Mouse (Mus musculus) intestine, embryonic 16.5 days (tissue): ENCODE measurements around the gene Nup35. TPM values are rescaled to one million over a fixed set of nuclear protein-coding genes. Genes with fewer than 3 reads are reported as not detected.

Source experiments
- ATAC-seq: fragments of 200-750 bp; cut with Nextera tagmentation; 2 replicates; pipeline ENCODE4 v1.8.0; 2017; ENCODE audit warnings: moderate TSS enrichment, moderate library complexity
- H3K27ac ChIP-seq: fragments of 300-500 bp; sonication (generic); 2 replicates; pipeline ENCODE4 v1.5.1; 2014; ENCODE audit warnings: mild to moderate bottlenecking, low read length
- H3K27me3 ChIP-seq: fragments of 300-500 bp; sonication (generic); replicated peaks from 2 replicates; pipeline ENCODE4 v1.6.1; 2014; ENCODE audit warnings: low read length, control low read depth, mixed read lengths; ENCODE audit not compliant: control insufficient read depth, insufficient read depth
- H3K36me3 ChIP-seq: fragments of 300-500 bp; sonication (generic); 2 replicates; pipeline ENCODE4 v1.6.1; 2014; ENCODE audit warnings: low read length, control low read depth; ENCODE audit not compliant: control insufficient read depth, insufficient read depth
- H3K4me1 ChIP-seq: fragments of 300-500 bp; sonication (generic); 2 replicates; pipeline ENCODE4 v1.6.1; 2014; ENCODE audit warnings: low read length, control low read depth, mixed read lengths; ENCODE audit not compliant: control insufficient read depth, insufficient read depth
- H3K4me2 ChIP-seq: fragments of 300-500 bp; sonication (generic); 2 replicates; pipeline ENCODE4 v1.6.1; 2014; ENCODE audit warnings: low read depth, low read length, control low read depth
- H3K4me3 ChIP-seq: fragments of 300-500 bp; sonication (generic); 2 replicates; pipeline ENCODE4 v1.5.1; 2014; ENCODE audit warnings: mild to moderate bottlenecking, low read length
- H3K9ac ChIP-seq: fragments of 300-500 bp; sonication (generic); 2 replicates; pipeline ENCODE4 v1.6.1; 2014; ENCODE audit warnings: low read depth, low read length
- H3K9me3 ChIP-seq: fragments of 300-500 bp; sonication (generic); 2 replicates; pipeline ENCODE4 v1.6.1; 2016; ENCODE audit warnings: low read length, control low read depth; ENCODE audit not compliant: control insufficient read depth
- WGBS: fragments of 180-500 bp; shearing (Covaris S2); extraction: QIAGEN DNeasy Blood & Tissue Kit; methylation state at CpG from one replicate; pipeline ENCODE4 v1.1.7; 2014; 5-methylcytosine and 5-hydroxymethylcytosine counted together
- polyA plus RNA-seq: library from polyadenylated mRNA; unstranded; fragments of >200 nt; fragmentation: Nextera tagmentation; extraction: Ambion mirVana; gene quantifications from 2 replicates; pipeline ENCODE4 v1.2.1, GENCODE M21; 2015

Nup35 gene
- polyA plus RNA-seq = 33.3 and 38.8 TPM in 2 replicates

DNA sequence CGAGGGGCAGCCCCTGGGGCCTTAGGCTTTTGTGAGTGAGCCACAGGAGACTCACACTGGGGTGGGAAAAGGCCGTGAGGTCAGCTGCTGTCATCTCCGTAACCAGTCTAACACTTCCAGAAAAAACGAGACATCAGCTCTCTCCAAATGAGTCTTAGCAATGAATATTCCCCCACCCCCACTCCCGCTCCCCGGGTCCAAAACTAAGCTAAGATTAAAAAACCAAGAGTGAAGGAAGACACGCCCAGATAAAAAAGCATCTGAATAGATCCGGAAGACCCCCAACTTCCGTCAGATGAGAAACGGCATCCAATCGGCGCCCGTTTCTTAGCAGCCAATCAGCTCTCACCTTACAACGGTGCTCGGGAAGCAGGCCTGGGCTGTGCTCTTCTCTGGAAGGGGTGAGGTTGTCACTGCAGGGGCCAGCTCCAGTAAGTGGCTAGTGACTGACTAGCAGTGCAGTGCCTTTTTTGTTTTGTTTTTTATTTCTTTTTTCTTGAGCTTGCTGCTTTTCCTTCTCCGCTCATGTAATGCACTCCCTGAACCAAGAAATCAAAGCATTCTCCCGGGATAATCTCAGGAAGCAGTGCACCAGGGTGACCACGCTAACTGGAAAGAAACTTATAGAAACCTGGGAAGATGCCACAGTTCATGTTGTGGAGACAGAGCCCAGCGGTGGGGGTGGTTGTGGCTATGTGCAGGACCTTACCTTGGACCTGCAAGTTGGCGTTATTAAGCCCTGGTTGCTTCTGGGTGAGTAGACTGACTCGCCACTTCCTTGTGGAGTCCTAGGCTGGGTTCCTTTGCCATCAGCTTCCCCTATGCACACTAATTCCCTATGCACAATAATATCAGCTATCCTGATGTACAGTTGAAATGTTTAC is at the start of gene Nup35, which contains the start of gene Dusp19:
TSS of gene Nup35 (plus strand) at position 383 of the 884 bp plus-strand sequence.
TSS of gene Dusp19 (plus strand) at position 192 of the 884 bp plus-strand sequence.
- under 1% methylated on average over 21 of the region's 21 CpGs for WGBS
- H3K9ac ChIP-seq = peak within 1 kb of the TSS; percentile 76
- H3K4me3 ChIP-seq = peak within 1 kb of the TSS; percentile 62
- peak; percentile 100 for ATAC-seq
- no peaks in the 10 kb centered on the region for H3K9me3 ChIP-seq
- peak within 1 kb of the TSS; percentile 34; the same call in 1 of the 2 replicates for H3K27ac ChIP-seq
- peaks cover 3% of the 10 kb centered on the region; the same call in 1 of the 2 replicates for H3K4me1 ChIP-seq
- no peaks in the 10 kb centered on the region for H3K27me3 ChIP-seq
- peak within 1 kb of the TSS; percentile 72 for H3K4me2 ChIP-seq
- no peaks in the 10 kb centered on the region for H3K36me3 ChIP-seq

DNA sequence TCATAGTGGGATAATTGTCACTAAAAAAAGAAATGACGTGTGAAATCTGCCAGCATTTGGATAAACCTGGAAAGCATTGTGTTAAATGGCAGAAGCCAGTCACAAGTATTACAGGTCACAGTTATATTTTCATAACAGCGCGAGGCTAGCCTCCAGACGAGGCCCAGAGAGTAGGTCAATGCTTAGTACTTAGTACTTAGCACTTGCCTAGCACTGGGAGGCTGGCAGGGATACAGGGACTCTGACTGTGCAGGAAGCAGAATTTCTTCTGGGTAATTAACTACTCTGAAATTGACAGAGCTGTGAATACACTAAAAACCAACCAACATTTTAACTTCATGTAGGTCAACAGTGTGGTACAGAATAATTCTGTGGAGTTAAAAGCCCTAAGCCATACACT is 49.6 kb upstream of the Nup35 start:
- 90% methylated on average over 4 of the region's 4 CpGs for WGBS
- Histone ChIP-seq H3K27me3 (no peaks in the 10 kb centered on the region), H3K9me3 (no peaks in the 10 kb centered on the region), H3K4me3 (no peak overlapping the region), H3K4me1 (peaks cover 4% of the 10 kb centered on the region; the same call in 1 of the 2 replicates), H3K27ac (no peak overlapping the region), H3K36me3 (0 out of 2 replicates have a peak, but pooled peaks cover 3% of the 10 kb centered on the region), H3K9ac (no peak overlapping the region), H3K4me2 (no peak overlapping the region)
- ATAC-seq = no peak

DNA sequence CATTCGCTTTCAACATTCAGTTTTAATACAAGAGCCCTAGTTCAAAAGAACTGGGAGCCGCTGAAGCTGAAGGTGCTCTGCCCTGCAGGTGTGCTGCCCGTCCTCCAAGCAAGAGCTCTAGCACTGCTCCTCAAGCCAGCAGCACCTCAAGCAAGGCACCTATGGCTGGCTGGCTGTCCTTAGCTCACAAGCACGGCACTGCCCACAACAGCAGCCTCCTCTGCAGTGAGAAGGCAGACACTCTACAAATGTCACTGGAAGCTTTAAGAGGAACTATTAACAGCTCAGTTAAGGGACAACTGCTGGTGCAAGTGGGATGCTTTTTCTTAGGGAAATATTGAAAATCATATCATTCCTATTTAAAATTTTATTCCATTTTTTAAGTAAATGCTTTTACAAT is 46.4 kb upstream of the Nup35 start:
- Histone ChIP-seq H3K27me3 (no peaks in the 10 kb centered on the region), H3K36me3 (0 out of 2 replicates have a peak, but pooled peaks cover 3% of the 10 kb centered on the region), H3K4me3 (no peak overlapping the region), H3K4me1 (peaks cover 3% of the 10 kb centered on the region; the same call in 1 of the 2 replicates), H3K4me2 (no peak overlapping the region), H3K27ac (no peak overlapping the region), H3K9ac (no peak overlapping the region), H3K9me3 (no peaks in the 10 kb centered on the region)
- ATAC-seq = no peak
- 73% methylated on average over 4 of the region's 4 CpGs for WGBS

DNA sequence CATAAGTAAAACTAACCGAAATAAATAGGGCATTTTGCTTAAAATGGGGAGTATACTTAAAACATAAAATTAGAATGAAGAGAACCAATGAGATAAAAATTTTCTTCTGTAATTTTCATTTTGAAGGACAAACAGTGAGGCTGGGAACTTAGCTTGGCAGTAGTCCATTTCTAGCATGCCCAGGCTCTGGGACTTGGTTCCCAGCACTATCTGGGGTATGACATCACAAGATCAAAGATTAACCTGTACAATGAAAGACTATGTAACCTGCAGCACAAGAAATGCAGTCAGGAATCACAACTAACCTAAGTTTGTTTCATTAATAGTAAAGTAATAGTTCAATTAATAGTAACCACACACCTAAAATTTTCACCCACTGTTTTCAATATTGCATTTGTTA is 39.8 kb upstream of the Nup35 start:
- Histone ChIP-seq H3K4me2 (no peak overlapping the region), H3K9ac (no peak overlapping the region), H3K36me3 (no peaks in the 10 kb centered on the region), H3K4me3 (no peak overlapping the region), H3K9me3 (no peaks in the 10 kb centered on the region), H3K4me1 (peaks cover 15% of the 10 kb centered on the region), H3K27me3 (no peaks in the 10 kb centered on the region), H3K27ac (no peak overlapping the region)
- no peak for ATAC-seq
- WGBS = 97% methylated on average over 1 of the region's 1 CpGs

DNA sequence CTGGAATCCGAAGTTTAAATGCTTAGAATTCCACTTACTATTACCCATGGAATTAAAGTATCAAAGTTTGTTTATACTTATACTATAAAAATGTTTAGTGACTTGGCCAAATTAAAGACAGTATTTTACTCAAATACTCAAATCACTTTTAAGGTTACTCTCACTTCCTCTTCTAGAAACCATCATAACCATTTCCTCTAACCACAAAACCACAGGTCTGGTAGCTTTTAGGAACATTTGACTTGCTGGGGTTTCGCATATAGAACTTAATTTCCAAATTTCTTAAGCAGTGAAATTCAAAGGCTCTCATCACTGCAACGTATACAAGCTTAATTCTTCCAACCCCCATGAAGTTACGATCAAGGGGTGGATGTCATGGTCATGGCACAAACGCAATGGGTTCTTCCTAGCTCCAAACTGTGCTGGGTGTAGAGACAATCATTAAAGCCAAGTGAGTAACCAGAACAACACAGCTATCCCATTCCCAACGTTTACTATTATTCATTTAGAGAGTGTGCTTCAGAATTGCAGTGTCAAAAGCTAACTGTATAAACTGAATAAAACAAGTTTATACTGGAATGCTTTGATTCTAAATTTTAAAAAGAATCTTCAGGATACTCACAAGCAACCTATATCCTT is 37.7 kb upstream of the Nup35 start:
- WGBS = 31% methylated on average over 6 of the region's 6 CpGs
- no peaks in the 10 kb centered on the region for H3K27me3 ChIP-seq
- no peaks in the 10 kb centered on the region for H3K36me3 ChIP-seq
- H3K9me3 ChIP-seq = no peaks in the 10 kb centered on the region
- peak overlapping the region; percentile 66 for H3K4me2 ChIP-seq
- no peak overlapping the region for H3K27ac ChIP-seq
- peaks cover 12% of the 10 kb centered on the region for H3K4me1 ChIP-seq
- 0 out of 2 replicates have a peak overlapping the region, but pooled peaks have one; percentile 33 for H3K9ac ChIP-seq
- H3K4me3 ChIP-seq = peak overlapping the region; percentile 39
- no peak for ATAC-seq

DNA sequence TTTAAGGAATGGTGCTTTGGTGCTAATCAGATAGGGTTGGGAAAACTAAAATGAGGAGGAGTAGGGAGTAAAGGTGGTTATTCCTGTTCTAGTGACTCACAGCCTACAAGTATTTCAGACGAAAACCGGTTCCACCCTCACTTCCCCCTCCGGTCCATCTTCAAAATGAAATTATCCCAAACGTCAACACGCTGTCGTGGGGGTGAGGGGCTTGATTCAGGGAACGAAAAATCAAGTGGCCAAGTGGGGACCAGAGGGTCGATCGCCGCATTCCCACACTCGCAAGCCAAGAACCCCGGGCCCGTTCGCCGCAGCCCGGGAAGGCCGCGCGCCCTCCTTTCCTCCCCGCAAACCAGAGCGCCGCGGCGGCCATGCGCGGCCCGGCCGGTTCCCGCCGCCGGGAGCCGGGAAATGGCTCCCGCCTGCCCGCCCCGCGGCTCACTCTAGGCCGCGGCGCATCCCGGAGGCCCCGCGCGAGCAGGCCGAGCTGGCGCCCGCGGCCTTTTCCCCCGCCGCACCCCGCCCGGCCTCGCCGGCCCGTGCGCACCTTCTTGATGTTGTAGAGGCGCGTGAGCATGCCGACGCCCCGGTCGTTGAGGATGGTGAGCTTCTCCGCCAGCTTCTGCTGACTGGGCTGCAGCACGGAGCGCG is 36.6 kb upstream of the Nup35 start:
- no peaks in the 10 kb centered on the region for H3K9me3 ChIP-seq
- H3K27me3 ChIP-seq = no peaks in the 10 kb centered on the region
- ATAC-seq = peak; percentile 74
- WGBS = 0% methylated on average over 59 of the region's 65 CpGs
- peaks cover 12% of the 10 kb centered on the region for H3K4me1 ChIP-seq
- no peaks in the 10 kb centered on the region for H3K36me3 ChIP-seq
- peak overlapping the region; percentile 98 for H3K9ac ChIP-seq
- peak overlapping the region; percentile 62 for H3K4me2 ChIP-seq
- peak overlapping the region; percentile 98 for H3K27ac ChIP-seq
- H3K4me3 ChIP-seq = peak overlapping the region; percentile 87

DNA sequence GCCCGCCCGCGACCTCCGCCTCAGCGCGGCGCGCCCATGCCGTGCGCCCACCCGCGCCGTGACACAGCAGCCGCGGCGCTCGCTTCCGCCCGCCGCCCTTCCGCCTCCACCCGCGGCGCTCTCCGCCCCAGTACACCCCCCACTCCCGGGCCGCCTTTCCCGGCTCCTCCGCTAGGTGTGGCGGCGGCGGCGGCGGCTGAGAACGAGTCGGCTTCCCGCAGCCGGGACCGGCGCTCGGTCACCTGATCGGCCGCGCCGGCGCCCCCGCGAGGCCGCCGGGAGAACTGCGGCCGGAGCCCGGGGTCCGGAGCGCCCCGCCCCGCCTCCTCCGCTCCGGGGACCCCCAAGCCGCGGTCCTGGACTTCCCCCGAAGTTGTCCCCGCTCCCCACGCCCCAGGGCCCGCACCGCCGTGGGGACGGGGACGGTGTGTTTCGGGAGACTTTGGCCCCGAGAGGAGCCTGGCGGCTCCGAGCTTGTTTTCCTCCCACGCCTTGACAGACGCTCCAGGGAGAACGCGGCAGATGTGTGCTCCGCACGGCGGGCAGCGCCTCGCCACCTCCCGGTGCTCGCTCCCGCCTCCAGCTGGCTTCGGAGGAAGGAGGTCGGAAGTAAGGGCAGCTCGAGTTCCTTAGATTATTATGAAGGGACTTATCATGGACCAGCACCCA is 35.9 kb upstream of the Nup35 start, which contains the start of gene Nckap1:
TSS of gene Nckap1 (minus strand) at position 338 of the 669 bp plus-strand sequence.
- Histone ChIP-seq H3K4me2 (peak within 1 kb of the TSS; percentile 64), H3K9me3 (no peaks in the 10 kb centered on the region), H3K27me3 (no peaks in the 10 kb centered on the region), H3K36me3 (no peaks in the 10 kb centered on the region), H3K4me1 (peaks cover 12% of the 10 kb centered on the region), H3K4me3 (peak within 1 kb of the TSS; percentile 87), H3K9ac (peak within 1 kb of the TSS; percentile 98), H3K27ac (peak within 1 kb of the TSS; percentile 98)
- ATAC-seq = peak; percentile 97
- WGBS = under 1% methylated on average over 79 of the region's 88 CpGs

DNA sequence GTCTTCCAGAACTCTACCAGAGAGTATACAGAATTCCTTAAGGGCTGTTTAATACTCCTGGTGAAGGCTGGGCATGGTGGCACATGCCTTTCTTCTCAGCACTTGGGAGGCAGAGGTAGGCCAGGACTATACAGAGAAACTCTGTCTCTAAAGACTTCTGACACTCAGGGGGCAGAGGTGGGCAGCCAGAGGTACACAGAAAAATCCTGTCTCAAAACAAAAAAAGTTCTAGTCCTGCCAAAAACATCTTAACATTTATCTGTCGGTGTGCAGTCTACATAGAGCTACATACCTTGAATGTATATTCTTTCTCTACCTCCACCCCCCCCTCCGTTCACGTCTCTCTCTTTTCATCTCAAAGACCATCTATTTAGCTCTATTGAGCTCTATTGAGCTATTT is 34.7 kb upstream of the Nup35 start:
- Histone ChIP-seq H3K4me1 (peaks cover 12% of the 10 kb centered on the region), H3K27ac (no peak overlapping the region), H3K9ac (no peak overlapping the region), H3K4me2 (no peak overlapping the region), H3K36me3 (no peaks in the 10 kb centered on the region), H3K27me3 (no peaks in the 10 kb centered on the region), H3K9me3 (no peaks in the 10 kb centered on the region), H3K4me3 (no peak overlapping the region)
- WGBS = 91% methylated on average over 3 of the region's 3 CpGs
- ATAC-seq = no peak
